Mouse (Mus musculus): ENCODE measurements around the gene Atp2b4. TPM values are rescaled to one million over a fixed set of nuclear protein-coding genes. Genes with fewer than 3 reads are reported as not detected.
A peak's percentile ranks its signal among the peaks of the same experiment; 100 is the strongest.

Gene Atp2b4
- polyA plus RNA-seq, 1 experiment from 2014 or later: 15.6 TPM

DNA sequence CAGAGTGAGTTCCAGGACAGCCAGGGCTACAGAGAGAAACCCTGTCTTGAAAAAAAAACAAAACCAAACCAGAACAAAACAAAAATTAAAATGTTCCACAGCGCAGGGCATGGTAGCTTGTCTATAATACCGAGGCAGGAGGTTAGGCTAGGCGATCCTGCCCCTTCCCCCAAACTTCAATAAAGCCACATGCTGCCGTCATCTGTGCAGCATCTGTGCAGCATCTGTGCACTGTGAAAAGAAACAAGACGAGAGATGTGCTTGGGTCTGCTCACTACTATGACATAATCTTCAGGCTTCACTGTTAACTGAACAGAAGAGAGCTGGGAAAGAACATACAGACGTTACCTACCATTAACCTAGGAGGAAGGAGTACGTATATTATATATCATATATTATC lies 80.5 kb downstream of the Atp2b4 start:
- no peaks in the 10 kb centered on the region for H3K9me3 ChIP-seq (ENCODE audit: control insufficient read depth, low read length)
- no peak overlapping the region for H3K4me3 ChIP-seq (replicated peaks; ENCODE audit: low read depth, low read length)
- no peak overlapping the region for H3K4me2 ChIP-seq (ENCODE audit: low read length)
- DNase-seq (no peak), ATAC-seq (ENCODE audit: low FRiP score, low TSS enrichment) (no peak)
- H3K36me3 ChIP-seq (ENCODE audit: control insufficient read depth, insufficient read depth, low read length): peaks cover 18% of the 10 kb centered on the region; the same call in 1 of the 2 replicates
- no peak overlapping the region for H3K27ac ChIP-seq (replicated peaks; ENCODE audit: low read depth, low read length)
- no peak overlapping the region for H3K9ac ChIP-seq (replicated peaks; ENCODE audit: low read length)
- WGBS: 86% methylated on average over 7 of the region's 7 CpGs
- H3K4me1 ChIP-seq (ENCODE audit: control insufficient read depth, insufficient read depth, low read length): no peaks in the 10 kb centered on the region
- H3K27me3 ChIP-seq (ENCODE audit: control insufficient read depth, insufficient read depth, low read length): no peaks in the 10 kb centered on the region

GRCm38 (mm10) chr1:133718786-133719185 lies 82.1 kb downstream of the Atp2b4 start:
- H3K9ac ChIP-seq (replicated peaks; ENCODE audit: low read length): no peak overlapping the region
- 88% methylated on average over 8 of the region's 8 CpGs for WGBS
- H3K4me1 ChIP-seq (ENCODE audit: control insufficient read depth, insufficient read depth, low read length): no peaks in the 10 kb centered on the region
- H3K27ac ChIP-seq (replicated peaks; ENCODE audit: low read depth, low read length): no peak overlapping the region
- DNase-seq: no peak
- no peaks in the 10 kb centered on the region for H3K27me3 ChIP-seq (ENCODE audit: control insufficient read depth, insufficient read depth, low read length)
- ATAC-seq (ENCODE audit: low FRiP score, low TSS enrichment): no peak
- H3K4me2 ChIP-seq (ENCODE audit: low read length): no peak overlapping the region
- H3K9me3 ChIP-seq (ENCODE audit: control insufficient read depth, low read length): no peaks in the 10 kb centered on the region
- peaks cover 18% of the 10 kb centered on the region; the same call in 1 of the 2 replicates for H3K36me3 ChIP-seq (ENCODE audit: control insufficient read depth, insufficient read depth, low read length)
- H3K4me3 ChIP-seq (replicated peaks; ENCODE audit: low read depth, low read length): no peak overlapping the region

GRCm38 (mm10) chr1:133718296-133718695 lies 82.5 kb downstream of the Atp2b4 start:
- no peak for ATAC-seq (ENCODE audit: low FRiP score, low TSS enrichment)

GRCm38 (mm10) chr1:133716464-133716863 lies 84.4 kb downstream of the Atp2b4 start:
- Histone ChIP-seq H3K4me2 (ENCODE audit: low read length) (no peak overlapping the region), H3K4me3 (replicated peaks; ENCODE audit: low read depth, low read length) (no peak overlapping the region), H3K36me3 (ENCODE audit: control insufficient read depth, insufficient read depth, low read length) (peaks cover 18% of the 10 kb centered on the region; the same call in 1 of the 2 replicates), H3K9ac (replicated peaks; ENCODE audit: low read length) (no peak overlapping the region), H3K27ac (replicated peaks; ENCODE audit: low read depth, low read length) (no peak overlapping the region), H3K4me1 (ENCODE audit: control insufficient read depth, insufficient read depth, low read length) (peaks cover 6% of the 10 kb centered on the region; the same call in 1 of the 2 replicates), H3K9me3 (ENCODE audit: control insufficient read depth, low read length) (no peaks in the 10 kb centered on the region), H3K27me3 (ENCODE audit: control insufficient read depth, insufficient read depth, low read length) (no peaks in the 10 kb centered on the region)
- WGBS: 27% methylated on average over 7 of the region's 7 CpGs
- DNase-seq (no peak), ATAC-seq (ENCODE audit: low FRiP score, low TSS enrichment) (no peak)

More at GRCm38 (mm10) chr1:133718296-133718695, 82.5 kb downstream of the Atp2b4 start:
- H3K9me3 ChIP-seq (ENCODE audit: control insufficient read depth, low read length): no peaks in the 10 kb centered on the region
- no peak overlapping the region for H3K27ac ChIP-seq (replicated peaks; ENCODE audit: low read depth, low read length)
- 78% methylated on average over 3 of the region's 3 CpGs for WGBS
- no peak overlapping the region for H3K4me2 ChIP-seq (ENCODE audit: low read length)
- DNase-seq: no peak
- H3K4me1 ChIP-seq (ENCODE audit: control insufficient read depth, insufficient read depth, low read length): no peaks in the 10 kb centered on the region
- H3K4me3 ChIP-seq (replicated peaks; ENCODE audit: low read depth, low read length): no peak overlapping the region
- H3K27me3 ChIP-seq (ENCODE audit: control insufficient read depth, insufficient read depth, low read length): no peaks in the 10 kb centered on the region
- H3K36me3 ChIP-seq (ENCODE audit: control insufficient read depth, insufficient read depth, low read length): peaks cover 18% of the 10 kb centered on the region; the same call in 1 of the 2 replicates
- H3K9ac ChIP-seq (replicated peaks; ENCODE audit: low read length): no peak overlapping the region

GRCm38 (mm10) chr1:133715191-133715590 lies 85.7 kb downstream of the Atp2b4 start:
- Histone ChIP-seq H3K4me1 (ENCODE audit: control insufficient read depth, insufficient read depth, low read length) (peaks cover 6% of the 10 kb centered on the region; the same call in 1 of the 2 replicates), H3K27me3 (ENCODE audit: control insufficient read depth, insufficient read depth, low read length) (no peaks in the 10 kb centered on the region), H3K4me3 (replicated peaks; ENCODE audit: low read depth, low read length) (no peak overlapping the region), H3K36me3 (ENCODE audit: control insufficient read depth, insufficient read depth, low read length) (peaks cover 18% of the 10 kb centered on the region; the same call in 1 of the 2 replicates), H3K4me2 (ENCODE audit: low read length) (no peak overlapping the region), H3K9ac (replicated peaks; ENCODE audit: low read length) (no peak overlapping the region), H3K27ac (replicated peaks; ENCODE audit: low read depth, low read length) (no peak overlapping the region), H3K9me3 (ENCODE audit: control insufficient read depth, low read length) (no peaks in the 10 kb centered on the region)
- 49% methylated on average over 1 of the region's 1 CpGs for WGBS
- no peak for ATAC-seq (ENCODE audit: low FRiP score, low TSS enrichment)
- no peak for DNase-seq

DNA sequence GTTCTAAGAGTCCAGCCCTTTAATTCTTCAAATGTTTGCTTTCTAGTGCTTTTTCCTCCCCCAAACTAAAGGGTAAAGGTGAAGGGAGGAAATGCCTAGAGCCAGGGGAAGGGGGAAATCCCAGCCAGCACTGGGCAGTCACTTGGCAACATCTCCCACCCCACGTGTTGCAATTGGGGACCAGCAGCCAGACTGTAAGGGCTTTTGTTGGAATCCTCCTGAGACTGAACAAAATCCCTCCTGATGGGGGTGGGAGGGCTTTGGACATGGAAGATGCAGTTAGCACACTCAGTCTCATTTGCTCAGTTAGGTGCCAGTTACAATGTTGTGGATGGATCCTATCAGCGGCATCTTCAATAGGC lies 87.9 kb downstream of the Atp2b4 start:
- Histone ChIP-seq H3K27me3 (ENCODE audit: control insufficient read depth, insufficient read depth, low read length) (no peaks in the 10 kb centered on the region), H3K36me3 (ENCODE audit: control insufficient read depth, insufficient read depth, low read length) (peaks cover 11% of the 10 kb centered on the region; the same call in 1 of the 2 replicates), H3K4me1 (ENCODE audit: control insufficient read depth, insufficient read depth, low read length) (peaks cover 6% of the 10 kb centered on the region; the same call in 1 of the 2 replicates), H3K4me3 (replicated peaks; ENCODE audit: low read depth, low read length) (no peak overlapping the region), H3K9me3 (ENCODE audit: control insufficient read depth, low read length) (no peaks in the 10 kb centered on the region), H3K27ac (replicated peaks; ENCODE audit: low read depth, low read length) (no peak overlapping the region), H3K9ac (replicated peaks; ENCODE audit: low read length) (no peak overlapping the region), H3K4me2 (ENCODE audit: low read length) (no peak overlapping the region)
- WGBS: 36% methylated on average over 2 of the region's 2 CpGs
- DNase-seq (peak; percentile 48), ATAC-seq (ENCODE audit: low FRiP score, low TSS enrichment) (no peak)

GRCm38 (mm10) chr1:133712288-133713008 lies 88.4 kb downstream of the Atp2b4 start:
- no peaks in the 10 kb centered on the region for H3K9me3 ChIP-seq (ENCODE audit: control insufficient read depth, low read length)
- H3K36me3 ChIP-seq (ENCODE audit: control insufficient read depth, insufficient read depth, low read length): peaks cover 13% of the 10 kb centered on the region; the same call in 1 of the 2 replicates
- WGBS: 58% methylated on average over 12 of the region's 12 CpGs
- no peak overlapping the region for H3K27ac ChIP-seq (replicated peaks; ENCODE audit: low read depth, low read length)
- no peaks in the 10 kb centered on the region for H3K27me3 ChIP-seq (ENCODE audit: control insufficient read depth, insufficient read depth, low read length)
- DNase-seq: no peak
- no peak for ATAC-seq (ENCODE audit: low FRiP score, low TSS enrichment)
- no peak overlapping the region for H3K4me2 ChIP-seq (ENCODE audit: low read length)
- no peak overlapping the region for H3K9ac ChIP-seq (replicated peaks; ENCODE audit: low read length)
- H3K4me3 ChIP-seq (replicated peaks; ENCODE audit: low read depth, low read length): no peak overlapping the region
- H3K4me1 ChIP-seq (ENCODE audit: control insufficient read depth, insufficient read depth, low read length): peaks cover 6% of the 10 kb centered on the region; the same call in 1 of the 2 replicates

GRCm38 (mm10) chr1:133711376-133711775 lies 89.5 kb downstream of the Atp2b4 start:
- DNase-seq (no peak), ATAC-seq (ENCODE audit: low FRiP score, low TSS enrichment) (no peak)
- peaks cover 6% of the 10 kb centered on the region; the same call in 1 of the 2 replicates for H3K4me1 ChIP-seq (ENCODE audit: control insufficient read depth, insufficient read depth, low read length)
- peaks cover 8% of the 10 kb centered on the region; the same call in 1 of the 2 replicates for H3K36me3 ChIP-seq (ENCODE audit: control insufficient read depth, insufficient read depth, low read length)
- WGBS: 49% methylated on average over 6 of the region's 6 CpGs
- H3K9ac ChIP-seq (replicated peaks; ENCODE audit: low read length): no peak overlapping the region
- H3K4me3 ChIP-seq (replicated peaks; ENCODE audit: low read depth, low read length): no peak overlapping the region
- no peaks in the 10 kb centered on the region for H3K9me3 ChIP-seq (ENCODE audit: control insufficient read depth, low read length)
- H3K4me2 ChIP-seq (ENCODE audit: low read length): no peak overlapping the region
- no peaks in the 10 kb centered on the region for H3K27me3 ChIP-seq (ENCODE audit: control insufficient read depth, insufficient read depth, low read length)
- H3K27ac ChIP-seq (replicated peaks; ENCODE audit: low read depth, low read length): no peak overlapping the region

- Histone ChIP-seq H3K9me3 (ENCODE audit: control insufficient read depth, low read length) (no peaks in the 10 kb centered on the region), H3K27ac (replicated peaks; ENCODE audit: low read depth, low read length) (no peak overlapping the region), H3K27me3 (ENCODE audit: control insufficient read depth, insufficient read depth, low read length) (no peaks in the 10 kb centered on the region), H3K4me1 (ENCODE audit: control insufficient read depth, insufficient read depth, low read length) (peaks cover 6% of the 10 kb centered on the region; the same call in 1 of the 2 replicates), H3K4me2 (ENCODE audit: low read length) (no peak overlapping the region), H3K9ac (replicated peaks; ENCODE audit: low read length) (no peak overlapping the region), H3K4me3 (replicated peaks; ENCODE audit: low read depth, low read length) (no peak overlapping the region), H3K36me3 (ENCODE audit: control insufficient read depth, insufficient read depth, low read length) (0 out of 2 replicates have a peak, but pooled peaks cover 12% of the 10 kb centered on the region)
- 51% methylated on average over 6 of the region's 6 CpGs for WGBS
- DNase-seq: no peak
- no peak for ATAC-seq (ENCODE audit: low FRiP score, low TSS enrichment)
Measured at GRCm38 (mm10) chr1:133710895-133711294, 89.9 kb downstream of the Atp2b4 start.
